Mouse (Mus musculus) gastrocnemius, postnatal 10 days (tissue): ENCODE results near the gene Aunip. TPM values are rescaled to one million over a fixed set of nuclear protein-coding genes. Genes with fewer than 3 reads are reported as not detected.
A peak's percentile ranks its signal among the peaks of the same experiment; 100 is the strongest.

Experiments
- DNase-seq: peaks from one replicate; pipeline ENCODE4 v3.0.0; 2021; ENCODE audit warnings: mixed read lengths
- total RNA-seq, 2 experiments: library from RNA; stranded (reverse); gene quantifications; 2 replicates each; pipeline ENCODE4 v1.2.3; 2021

The Aunip gene
- total RNA-seq, 2 experiments from 2014 or later = 0.99 to 1.2 TPM

DNA sequence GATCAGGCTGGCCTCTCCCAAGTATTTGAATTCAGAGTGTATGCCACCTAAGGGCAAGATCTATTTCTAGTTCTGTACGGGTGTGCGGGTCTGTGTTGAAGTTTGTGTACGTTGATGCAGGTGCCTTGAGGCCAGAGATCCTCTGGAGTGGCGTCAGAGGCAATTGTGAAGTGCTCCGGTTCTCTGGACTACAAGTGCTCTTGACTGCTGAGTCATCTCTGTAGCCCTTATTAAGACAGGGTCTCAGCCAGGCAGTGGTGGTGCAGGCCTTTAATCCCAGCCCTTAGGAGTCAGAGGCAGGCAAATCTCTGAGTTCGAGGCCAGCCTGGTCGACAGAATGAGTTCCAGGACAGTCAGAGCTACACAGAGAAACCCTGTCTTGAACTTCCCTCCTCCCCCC, 4.8 kb downstream of the Aunip start:
- DNase-seq = no peak

GRCm38 (mm10) chr4:134516981-134517380, 6.2 kb downstream of the Aunip start:
- DNase-seq = no peak

DNA sequence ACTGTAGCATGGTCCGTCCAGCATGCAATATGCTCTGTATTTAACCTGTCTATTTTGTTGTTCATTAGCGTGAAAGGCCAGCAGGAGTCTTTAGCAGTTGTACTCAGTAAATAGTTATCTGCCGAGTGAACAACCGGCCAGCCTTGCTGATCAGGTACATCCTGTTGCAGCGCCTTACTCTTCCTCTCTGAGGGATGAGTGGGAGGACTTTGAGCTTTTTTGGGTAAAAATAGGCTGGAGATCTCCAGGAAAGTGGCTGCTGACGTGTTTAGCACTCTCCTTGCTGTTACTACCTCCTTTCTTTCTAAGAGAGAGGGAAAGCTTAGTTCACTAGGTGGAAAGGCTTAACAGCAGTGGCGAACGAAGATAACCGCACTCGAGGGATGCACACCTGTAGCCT, 6.9 kb downstream of the Aunip start:
- no peak for DNase-seq

GRCm38 (mm10) chr4:134518541-134518940, 7.7 kb downstream of the Aunip start:
- DNase-seq = no peak

DNA sequence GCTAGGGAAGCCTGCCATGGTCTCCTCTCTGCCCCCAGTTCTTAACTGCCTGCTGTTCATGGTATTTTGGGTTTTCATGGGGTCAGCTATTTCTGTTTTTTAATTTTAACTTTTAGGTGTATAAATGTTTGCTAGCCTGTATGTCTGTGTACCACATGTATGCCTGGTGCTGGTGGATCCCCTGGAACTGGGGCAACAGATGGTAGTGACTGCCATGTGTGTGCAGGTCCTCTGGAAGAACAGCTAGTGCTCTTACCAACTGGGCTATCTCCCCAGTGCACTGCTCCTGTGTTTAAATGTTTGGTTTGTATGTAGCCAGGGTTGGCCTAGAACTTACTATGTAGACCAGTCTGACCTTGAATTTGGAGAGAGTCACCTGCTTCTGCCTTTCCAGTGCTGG, 8.5 kb downstream of the Aunip start:
- DNase-seq = no peak

GRCm38 (mm10) chr4:134523447-134523846, 12.6 kb downstream of the Aunip start:
- DNase-seq = no peak

GRCm38 (mm10) chr4:134525806-134526205, 15.0 kb downstream of the Aunip start:
- no peak for DNase-seq

DNA sequence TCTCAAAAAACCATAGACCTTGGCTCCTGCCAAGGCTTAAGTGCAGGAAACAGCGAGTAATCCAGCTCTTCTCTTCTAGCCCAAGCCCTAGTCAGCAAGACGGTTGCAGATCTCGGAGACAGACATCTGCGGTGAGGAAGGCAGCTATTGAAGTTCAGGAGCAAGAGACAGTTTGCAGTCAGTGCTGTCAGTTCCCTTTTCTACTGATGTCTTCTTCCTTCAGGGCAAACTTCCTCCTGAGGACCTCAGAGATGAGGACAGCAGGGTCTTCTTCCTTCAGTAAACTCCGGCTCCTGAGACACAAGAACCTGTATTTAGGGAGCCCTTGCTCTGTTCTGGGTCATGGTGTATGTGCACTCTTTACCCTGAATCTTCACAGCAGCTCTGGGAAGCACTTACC, 15.4 kb downstream of the Aunip start:
- no peak for DNase-seq

DNA sequence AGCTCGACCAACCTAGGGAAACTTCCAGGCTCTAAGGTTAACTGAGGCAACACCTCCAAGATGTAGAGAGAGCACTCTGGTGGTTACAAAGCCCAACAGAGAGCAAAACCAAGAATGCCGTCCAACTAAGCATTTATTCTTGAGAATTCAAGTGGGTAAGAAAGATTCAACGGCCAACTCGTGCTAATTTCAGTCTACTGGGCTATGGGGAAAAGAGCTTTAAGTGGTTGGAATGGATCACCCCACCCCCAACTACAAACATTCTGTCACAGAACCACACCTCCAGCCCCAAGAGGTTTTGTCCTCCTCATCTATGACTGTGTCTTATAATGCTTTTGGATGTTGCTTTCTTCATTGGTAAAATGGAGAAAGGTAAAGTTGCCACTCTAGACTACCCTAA, 22.1 kb downstream of the Aunip start:
- no peak for DNase-seq

- no peak for DNase-seq
Observed at GRCm38 (mm10) chr4:134533421-134533820, 22.6 kb downstream of the Aunip start.

GRCm38 (mm10) chr4:134534124-134534886, 23.5 kb downstream of the Aunip start:
- DNase-seq = peak; percentile 72

- DNase-seq = peak; percentile 95
Observed at GRCm38 (mm10) chr4:134534932-134535786, 24.4 kb downstream of the Aunip start, which contains the start of gene Mtfr1l. TSS of gene Mtfr1l (minus strand) at chr4:134535387.

GRCm38 (mm10) chr4:134535787-134536151, 25.0 kb downstream of the Aunip start:
- no peak for DNase-seq

GRCm38 (mm10) chr4:134538997-134539580, 28.3 kb downstream of the Aunip start:
- DNase-seq = no peak

DNA sequence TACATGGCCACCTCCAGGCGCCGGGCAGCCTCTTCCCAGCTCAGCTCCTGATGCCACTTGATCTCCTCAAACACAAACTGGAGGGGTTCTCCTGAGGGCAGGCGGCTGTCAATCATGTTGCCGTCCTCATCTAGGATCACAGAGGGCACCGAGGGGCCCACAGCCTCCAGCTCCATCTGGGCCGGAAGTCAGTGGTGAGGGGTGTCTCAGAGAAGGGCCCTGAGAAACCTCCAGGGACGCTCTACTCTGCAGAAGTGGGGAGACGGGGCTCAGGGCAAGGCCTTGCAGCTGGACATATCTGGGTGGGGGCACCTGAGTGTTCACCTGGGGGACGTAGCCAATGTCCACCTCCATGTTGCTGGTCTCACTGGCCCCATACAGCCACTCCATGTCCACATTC, 31.9 kb downstream of the Aunip start:
- no peak for DNase-seq

GRCm38 (mm10) chr4:134543261-134543660, 32.5 kb downstream of the Aunip start:
- DNase-seq = peak; percentile 96

GRCm38 (mm10) chr4:134546814-134547705, 36.3 kb downstream of the Aunip start:
- DNase-seq = no peak

GRCm38 (mm10) chr4:134548169-134548938, 37.6 kb downstream of the Aunip start:
- no peak for DNase-seq

DNA sequence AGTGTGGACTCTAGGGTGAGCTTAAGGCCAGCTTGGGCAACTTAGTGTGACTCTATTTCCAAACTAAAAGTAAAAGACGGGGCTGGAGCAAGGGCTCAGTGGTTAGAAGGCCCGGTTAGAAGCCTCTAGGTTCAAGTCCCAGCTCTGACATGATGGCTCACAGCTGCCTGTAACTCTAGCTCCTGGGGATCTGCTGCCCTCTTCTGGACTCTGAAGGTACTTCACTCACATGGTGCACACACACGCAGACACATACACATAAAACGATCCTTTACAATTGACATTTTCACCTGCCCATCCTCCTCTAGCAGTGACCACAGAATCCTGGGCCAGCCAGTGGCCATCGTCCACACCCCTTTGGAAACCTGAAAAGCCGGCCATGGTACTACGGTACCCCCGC, 39.1 kb downstream of the Aunip start:
- DNase-seq = no peak

GRCm38 (mm10) chr4:134551494-134552316, 40.9 kb downstream of the Aunip start, which contains the start of gene Selenon:
TSS of gene Selenon (minus strand) at chr4:134552166.
- peak; percentile 74 for DNase-seq
